In the genomic region with DNA sequence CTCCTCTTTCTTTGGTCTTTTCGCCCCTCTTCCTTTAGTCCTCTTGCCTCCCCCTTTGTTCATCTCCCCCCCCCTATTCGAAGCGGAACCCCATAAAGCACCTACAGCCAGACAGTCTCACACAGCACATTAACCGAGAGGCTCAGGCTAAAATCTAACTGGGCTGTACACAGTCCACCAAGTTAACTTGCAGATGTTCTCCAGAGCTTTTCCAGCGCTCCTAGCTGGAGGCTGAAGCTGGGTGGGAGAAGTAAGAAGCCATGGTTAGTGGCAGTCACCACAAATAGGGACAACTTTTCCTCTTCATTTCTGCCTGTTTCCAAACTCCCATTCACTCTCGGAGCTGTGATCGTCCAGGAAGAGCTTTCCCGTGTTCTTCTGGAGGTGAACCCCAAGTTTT, we compare ENCODE assay signal across 9 mouse cellular contexts. TPM values are rescaled to one million over a fixed set of nuclear protein-coding genes. Genes with fewer than 3 reads are reported as not detected.
DNase-seq lines count a peak whose midpoint lies in the region; ATAC-seq and TF ChIP-seq lines count a peak whose summit lies in the region.
"Had no signal": no experiment of that assay in that cellular context is flagged by ENCODE, and none has a peak within 500 bp of the region (broad histone marks: within the 10 kb centered on the region; RNA-seq: fewer than 3 reads in every experiment).

No protein-coding gene starts in this region.

- peak overlapping the region; percentile 79 for H3K4me2 ChIP-seq in heart, embryonic 16.5 days (ENCODE audit: low read depth, low read length)
- peak overlapping the region; percentile 93 for H3K4me2 ChIP-seq in forebrain, embryonic 11.5 days (ENCODE audit: low read depth, low read length, severe bottlenecking)
- H3K4me2 ChIP-seq in kidney, embryonic 16.5 days (replicated peaks; ENCODE audit: low read depth, low read length), result peak overlapping the region; percentile 97
- peak overlapping the region; percentile 97 for H3K4me2 ChIP-seq in myocyte (ENCODE audit: low read depth)

- peak overlapping the region; percentile 49 for H3K4me3 ChIP-seq in heart, embryonic 16.5 days (ENCODE audit: low read length)
- H3K4me3 ChIP-seq in forebrain, embryonic 11.5 days (ENCODE audit: low read depth, low read length), result peak overlapping the region; percentile 43
- H3K4me3 ChIP-seq in kidney, embryonic 16.5 days (ENCODE audit: low read length), result peak overlapping the region; percentile 59
- H3K4me3 ChIP-seq in myocyte, result peak overlapping the region; percentile 17

- no peak for TF ChIP-seq POLR2A in myocyte (IDR thresholded peaks at IDR 0.05; ENCODE audit: insufficient read length, low read depth)

- no peak for DNase-seq in heart, adult 8-10 months (ENCODE audit: low spot score)
- DNase-seq in forebrain, embryonic 11.5 days (ENCODE audit: low spot score), result no peak
- no peak for DNase-seq in cerebellum, adult 18-20 months
- no peak for DNase-seq in cerebellum, adult 11 months
- no peak for DNase-seq in right cerebral cortex, adult 2 months (ENCODE audit: low spot score in 2 of 2)

- no peaks in the 10 kb centered on the region for H3K36me3 ChIP-seq in heart, embryonic 16.5 days (ENCODE audit: control insufficient read depth, insufficient read depth)
- no peaks in the 10 kb centered on the region for H3K36me3 ChIP-seq in forebrain, embryonic 11.5 days (ENCODE audit: control insufficient read depth, insufficient read depth, low read length)
- no peaks in the 10 kb centered on the region for H3K36me3 ChIP-seq in kidney, embryonic 16.5 days (ENCODE audit: insufficient read depth, low read length)
- no peaks in the 10 kb centered on the region for H3K36me3 ChIP-seq in myocyte (ENCODE audit: control insufficient read depth, insufficient read depth)

- no peaks in the 10 kb centered on the region for H3K79me2 ChIP-seq in myocyte (ENCODE audit: control insufficient read depth, insufficient read depth)

- no peak overlapping the region for H3K27ac ChIP-seq in heart, embryonic 16.5 days (ENCODE audit: low read length)
- no peak overlapping the region for H3K27ac ChIP-seq in forebrain, embryonic 11.5 days (ENCODE audit: low read depth, low read length)
- H3K27ac ChIP-seq in kidney, embryonic 16.5 days (ENCODE audit: low read length), result 0 out of 2 replicates have a peak overlapping the region, but pooled peaks have one; percentile 1

- peaks cover 14% of the 10 kb centered on the region for H3K4me1 ChIP-seq in heart, embryonic 16.5 days (ENCODE audit: control insufficient read depth, insufficient read depth, low read length)
- peaks cover 10% of the 10 kb centered on the region; the same call in 1 of the 2 replicates for H3K4me1 ChIP-seq in forebrain, embryonic 11.5 days (replicated peaks; ENCODE audit: control insufficient read depth, insufficient read depth, low read length)
- H3K4me1 ChIP-seq in kidney, embryonic 16.5 days (ENCODE audit: insufficient read depth, low read length), result peaks cover 23% of the 10 kb centered on the region

- no peak overlapping the region for H3ac ChIP-seq in myocyte (ENCODE audit: control insufficient read depth, insufficient read length)

- peak overlapping the region; percentile 42; the same call in 1 of the 2 replicates for H3K9ac ChIP-seq in heart, embryonic 16.5 days (ENCODE audit: low read length)
- H3K9ac ChIP-seq in forebrain, embryonic 11.5 days (ENCODE audit: low read length), result peak overlapping the region; percentile 32; the same call in 1 of the 2 replicates
- peak overlapping the region; percentile 64 for H3K9ac ChIP-seq in kidney, embryonic 16.5 days (replicated peaks; ENCODE audit: low read length)

- 3% methylated on average over 8 of the region's 8 CpGs for WGBS in heart, embryonic 16.5 days
- WGBS in forebrain, embryonic 11.5 days, result 2% methylated on average over 8 of the region's 8 CpGs
- WGBS in kidney, embryonic 16.5 days, result 3% methylated on average over 8 of the region's 8 CpGs

- peaks cover 22% of the 10 kb centered on the region for H3K27me3 ChIP-seq in heart, embryonic 16.5 days (ENCODE audit: control insufficient read depth, insufficient read depth, low read length)
- H3K27me3 ChIP-seq in forebrain, embryonic 11.5 days (ENCODE audit: control insufficient read depth, insufficient read depth, low read length), result peaks cover 10% of the 10 kb centered on the region; the same call in 1 of the 2 replicates
- peaks cover 21% of the 10 kb centered on the region for H3K27me3 ChIP-seq in kidney, embryonic 16.5 days (ENCODE audit: insufficient read depth, low read length)
- no peaks in the 10 kb centered on the region for H3K27me3 ChIP-seq in myocyte (ENCODE audit: control insufficient read depth, insufficient read depth, insufficient read length)
- H3K27me3 ChIP-seq: CH12.LX had no signal

- ATAC-seq in heart, embryonic 16.5 days (replicated peaks; ENCODE audit: extremely low read depth, insufficient read depth, low FRiP score), result 0 out of 2 replicates have a peak, but pooled peaks have one; percentile 19
- peak; percentile 23; the same call in 1 of the 2 replicates for ATAC-seq in forebrain, embryonic 11.5 days (replicated peaks; ENCODE audit: low FRiP score)
- ATAC-seq in kidney, embryonic 16.5 days (ENCODE audit: low FRiP score, low TSS enrichment), result peak; percentile 41; the same call in 1 of the 2 replicates

- no peaks in the 10 kb centered on the region for H3K9me3 ChIP-seq in heart, embryonic 16.5 days (replicated peaks; ENCODE audit: control insufficient read depth, low read length)
- no peaks in the 10 kb centered on the region for H3K9me3 ChIP-seq in forebrain, embryonic 11.5 days (ENCODE audit: control insufficient read depth, low read length)
- no peaks in the 10 kb centered on the region for H3K9me3 ChIP-seq in kidney, embryonic 16.5 days (ENCODE audit: low read length)

TF ChIP-seq in myocyte, 11 proteins besides CTCF, POLR2A, EP300 and RAD21:
- TF ChIP-seq MYOG (IDR thresholded peaks at IDR 0.05; ENCODE audit: control insufficient read depth in 1 of 3, insufficient read depth in 1 of 3, insufficient read length in 2 of 3, low read depth in 2 of 3) (no peak), TCF3 (IDR thresholded peaks at IDR 0.05; ENCODE audit: insufficient read length, low read depth) (no peak), E2F4 (IDR thresholded peaks at IDR 0.05; ENCODE audit: insufficient read depth) (no peak), CEBPB (IDR thresholded peaks at IDR 0.05; ENCODE audit: insufficient read depth, poor library complexity, severe bottlenecking) (no peak), USF1 (IDR thresholded peaks at IDR 0.05; ENCODE audit: low read depth) (no peak), REST (IDR thresholded peaks at IDR 0.05; ENCODE audit: insufficient read depth, insufficient read length) (no peak), TCF12 (IDR thresholded peaks at IDR 0.05; ENCODE audit: insufficient read depth, poor library complexity, severe bottlenecking) (no peak), MAX (IDR thresholded peaks at IDR 0.05; ENCODE audit: low read depth) (no peak), MYOD1 (IDR thresholded peaks at IDR 0.05; ENCODE audit: control insufficient read depth in 1 of 3, insufficient read length in 2 of 3, low read depth in 2 of 3) (no peak)

RNA-seq across cellular contexts. Expression of a gene that starts 0.4 kb away (rescaled TPM):
- polyA plus RNA-seq in heart, embryonic 16.5 days (2015; fragmentation: Nextera tagmentation; extraction: Ambion mirVana), result 1.8 TPM in 2 replicates
- under 1 TPM in 3 of 4 experiments, not detected in 1; 0.09 to 0.16 (median 0.14) TPM for total RNA-seq in heart, adult 8-10 months (2022)
- polyA plus RNA-seq in forebrain, embryonic 11.5 days (2014; fragmentation: Nextera tagmentation; extraction: Ambion mirVana), result 14.1 and 14.3 TPM in 2 replicates
- polyA plus RNA-seq in kidney, embryonic 16.5 days (2015; fragmentation: Nextera tagmentation; extraction: Ambion mirVana), result 13.1 and 14.4 TPM in 2 replicates
- 0.17 TPM for polyA plus RNA-seq in myocyte (2012; fragmentation: generic; extraction: Trizol)
- total RNA-seq: CH12.LX had no signal
